Mouse (Mus musculus) intestine, postnatal 0 days (tissue): ENCODE results near the gene Itgb4. TPM values are rescaled to one million over a fixed set of nuclear protein-coding genes. Genes with fewer than 3 reads are reported as not detected.

Experiments used
- ATAC-seq: fragments of 200-750 bp; cut with Nextera tagmentation; 2 replicates; pipeline ENCODE4 v1.8.0; 2017; ENCODE audit warnings: mild to moderate bottlenecking, moderate TSS enrichment, moderate library complexity
- H3K27ac ChIP-seq: fragments of 300-500 bp; sonication (generic); 2 replicates; pipeline ENCODE4 v1.5.1; 2014; ENCODE audit warnings: mild to moderate bottlenecking, low read depth, low read length, moderate library complexity
- H3K27me3 ChIP-seq: fragments of 300-500 bp; sonication (generic); replicated peaks from 2 replicates; pipeline ENCODE4 v1.6.1; 2014; ENCODE audit warnings: low read length, mixed read lengths; ENCODE audit not compliant: control insufficient read depth, insufficient read depth
- H3K36me3 ChIP-seq: fragments of 300-500 bp; sonication (generic); 2 replicates; pipeline ENCODE4 v1.6.1; 2014; ENCODE audit warnings: mild to moderate bottlenecking, moderate library complexity; ENCODE audit not compliant: control insufficient read depth, insufficient read depth
- H3K4me1 ChIP-seq: fragments of 300-500 bp; sonication (generic); replicated peaks from 2 replicates; pipeline ENCODE4 v1.6.1; 2014; ENCODE audit warnings: antibody characterized with exemption, low read length, mixed read lengths; ENCODE audit not compliant: control insufficient read depth, insufficient read depth
- H3K4me2 ChIP-seq: fragments of 300-500 bp; sonication (generic); replicated peaks from 2 replicates; pipeline ENCODE4 v1.6.1; 2014; ENCODE audit warnings: low read depth, mild to moderate bottlenecking, moderate library complexity
- H3K4me3 ChIP-seq: fragments of 300-500 bp; sonication (generic); 2 replicates; pipeline ENCODE4 v1.5.1; 2014; ENCODE audit warnings: low read depth, low read length
- H3K9ac ChIP-seq: fragments of 300-500 bp; sonication (generic); 2 replicates; pipeline ENCODE4 v1.6.1; 2014; ENCODE audit warnings: mild to moderate bottlenecking, low read depth, low read length
- H3K9me3 ChIP-seq: fragments of 300-500 bp; sonication (generic); 2 replicates; pipeline ENCODE4 v1.6.1; 2016; ENCODE audit warnings: mixed run types; ENCODE audit not compliant: control insufficient read depth
- CTCF ChIP-seq: sonication (generic); IDR thresholded peaks from 2 replicates; pipeline ENCODE4 v1.5.1; 2016; ENCODE audit warnings: low read depth, mild to moderate bottlenecking, control low read depth, antibody characterized with exemption, moderate library complexity
- WGBS: fragments of 180-500 bp; shearing (Covaris S2); extraction: QIAGEN DNeasy Blood & Tissue Kit; methylation state at CpG from one replicate; pipeline ENCODE4 v1.1.7; 2014; 5-methylcytosine and 5-hydroxymethylcytosine counted together
- polyA plus RNA-seq: library from polyadenylated mRNA; unstranded; fragments of >200 nt; fragmentation: Nextera tagmentation; extraction: Ambion mirVana; gene quantifications from 2 replicates; pipeline ENCODE4 v1.2.1, GENCODE M21; 2015

Gene Itgb4
- polyA plus RNA-seq, 1 experiment from 2014 or later, result 16.6 TPM

- 95% methylated on average over 15 of the region's 15 CpGs for WGBS
- TF ChIP-seq CTCF, result no peak
- peaks cover 37% of the 10 kb centered on the region for H3K36me3 ChIP-seq
- no peak overlapping the region for H3K9ac ChIP-seq
- H3K4me3 ChIP-seq, result no peak overlapping the region
- no peak overlapping the region for H3K4me2 ChIP-seq
- H3K4me1 ChIP-seq, result no peaks in the 10 kb centered on the region
- H3K27me3 ChIP-seq, result no peaks in the 10 kb centered on the region
- H3K27ac ChIP-seq, result no peak overlapping the region
- no peaks in the 10 kb centered on the region for H3K9me3 ChIP-seq
- no peak for ATAC-seq
Measured at GRCm38 (mm10) chr11:115982472-115982871, 8.0 kb downstream of the Itgb4 start.

GRCm38 (mm10) chr11:115983291-115983690, 8.8 kb downstream of the Itgb4 start:
- Histone ChIP-seq H3K4me1 (no peaks in the 10 kb centered on the region), H3K27me3 (no peaks in the 10 kb centered on the region), H3K9ac (no peak overlapping the region), H3K4me2 (no peak overlapping the region), H3K9me3 (no peaks in the 10 kb centered on the region), H3K36me3 (peaks cover 43% of the 10 kb centered on the region), H3K4me3 (no peak overlapping the region), H3K27ac (no peak overlapping the region)
- WGBS, result 80% methylated on average over 8 of the region's 8 CpGs
- no peak for TF ChIP-seq CTCF
- no peak for ATAC-seq

DNA sequence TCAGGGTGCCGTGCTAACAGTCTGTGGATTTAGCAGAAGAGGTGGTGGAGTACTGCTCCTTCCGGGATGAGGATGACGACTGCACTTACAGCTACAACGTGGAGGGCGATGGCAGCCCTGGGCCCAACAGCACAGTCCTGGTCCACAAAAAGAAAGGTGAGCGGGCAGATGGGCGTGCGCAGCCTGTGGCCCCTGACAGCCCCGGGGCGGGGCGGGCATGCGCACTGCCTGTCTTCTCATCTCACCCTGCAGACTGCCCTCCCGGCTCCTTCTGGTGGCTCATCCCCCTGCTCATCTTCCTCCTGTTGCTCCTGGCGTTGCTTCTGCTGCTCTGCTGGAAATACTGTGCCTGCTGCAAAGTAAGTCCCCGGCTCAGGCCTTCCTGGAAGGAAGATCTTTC, 15.2 kb downstream of the Itgb4 start:
- no peaks in the 10 kb centered on the region for H3K27me3 ChIP-seq
- peaks cover 45% of the 10 kb centered on the region; the same call in 1 of the 2 replicates for H3K36me3 ChIP-seq
- H3K9me3 ChIP-seq, result no peaks in the 10 kb centered on the region
- no peak overlapping the region for H3K27ac ChIP-seq
- no peak for TF ChIP-seq CTCF
- 0 out of 2 replicates have a peak overlapping the region, but pooled peaks have one; percentile 17 for H3K4me2 ChIP-seq
- WGBS, result 41% methylated on average over 15 of the region's 15 CpGs
- H3K4me1 ChIP-seq, result no peaks in the 10 kb centered on the region
- no peak overlapping the region for H3K9ac ChIP-seq
- H3K4me3 ChIP-seq, result no peak overlapping the region
- ATAC-seq, result no peak

DNA sequence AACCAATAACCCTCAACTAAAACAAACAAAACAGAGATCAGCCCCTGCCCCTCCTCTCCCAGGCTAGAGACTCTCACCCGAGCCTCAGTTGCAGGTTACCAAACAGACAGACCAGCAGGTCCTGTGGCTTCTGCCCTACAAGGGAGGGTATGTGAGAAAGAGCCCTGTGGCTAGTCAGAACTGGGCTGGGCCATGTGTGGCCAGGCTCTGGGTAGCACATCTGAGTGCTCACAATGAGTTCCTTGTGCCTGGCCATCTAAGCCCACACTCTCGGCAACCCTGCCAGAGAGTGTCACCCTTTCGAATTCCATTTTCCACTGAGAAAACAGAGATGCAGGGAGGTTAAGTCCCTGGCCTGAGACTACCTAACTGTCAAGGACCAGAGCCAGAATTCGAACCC, 17.6 kb downstream of the Itgb4 start:
- no peak overlapping the region for H3K27ac ChIP-seq
- no peak for TF ChIP-seq CTCF
- H3K9ac ChIP-seq, result no peak overlapping the region
- no peak overlapping the region for H3K4me3 ChIP-seq
- peaks cover 40% of the 10 kb centered on the region; the same call in 1 of the 2 replicates for H3K36me3 ChIP-seq
- no peak for ATAC-seq
- WGBS, result 61% methylated on average over 4 of the region's 4 CpGs
- H3K9me3 ChIP-seq, result no peaks in the 10 kb centered on the region
- H3K27me3 ChIP-seq, result no peaks in the 10 kb centered on the region
- no peaks in the 10 kb centered on the region for H3K4me1 ChIP-seq
- H3K4me2 ChIP-seq, result no peak overlapping the region

GRCm38 (mm10) chr11:115995256-115995655, 20.7 kb downstream of the Itgb4 start:
- no peak for ATAC-seq

DNA sequence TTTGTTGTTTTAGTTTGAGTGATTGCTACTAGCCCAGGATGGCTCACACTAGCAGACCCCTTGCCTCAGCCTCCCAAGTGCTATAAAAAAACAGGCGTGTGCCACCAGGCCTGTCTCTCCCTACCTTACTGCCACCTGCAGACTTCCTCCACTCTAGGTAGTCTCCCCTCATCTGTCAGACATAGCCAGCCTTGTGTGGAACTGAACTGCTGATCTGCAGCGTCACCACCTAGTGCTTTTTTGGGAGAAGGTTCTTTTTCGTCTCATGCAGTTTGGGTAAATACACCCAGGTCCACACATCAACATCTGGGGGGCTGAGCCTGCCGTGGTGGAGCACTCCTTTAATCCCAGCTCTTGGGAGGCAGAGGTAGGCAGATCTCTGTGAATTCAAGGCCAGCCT, 22.5 kb downstream of the Itgb4 start:
- H3K9me3 ChIP-seq, result no peaks in the 10 kb centered on the region
- no peaks in the 10 kb centered on the region for H3K4me1 ChIP-seq
- WGBS, result 77% methylated on average over 4 of the region's 4 CpGs
- peaks cover 21% of the 10 kb centered on the region; the same call in 1 of the 2 replicates for H3K36me3 ChIP-seq
- no peak overlapping the region for H3K4me3 ChIP-seq
- no peak for ATAC-seq
- no peak overlapping the region for H3K9ac ChIP-seq
- H3K4me2 ChIP-seq, result no peak overlapping the region
- no peaks in the 10 kb centered on the region for H3K27me3 ChIP-seq
- no peak overlapping the region for H3K27ac ChIP-seq
- TF ChIP-seq CTCF, result no peak

More at GRCm38 (mm10) chr11:115995256-115995655, 20.7 kb downstream of the Itgb4 start:
- no peak for TF ChIP-seq CTCF
- Histone ChIP-seq H3K9ac (no peak overlapping the region), H3K27me3 (no peaks in the 10 kb centered on the region), H3K9me3 (no peaks in the 10 kb centered on the region), H3K27ac (no peak overlapping the region), H3K4me3 (no peak overlapping the region), H3K36me3 (peaks cover 24% of the 10 kb centered on the region; the same call in 1 of the 2 replicates), H3K4me2 (no peak overlapping the region), H3K4me1 (no peaks in the 10 kb centered on the region)
- WGBS, result 84% methylated on average over 3 of the region's 3 CpGs

- H3K4me3 ChIP-seq, result no peak overlapping the region
- no peak overlapping the region for H3K4me2 ChIP-seq
- no peaks in the 10 kb centered on the region for H3K4me1 ChIP-seq
- H3K27ac ChIP-seq, result no peak overlapping the region
- no peak for TF ChIP-seq CTCF
- WGBS, result 75% methylated on average over 5 of the region's 5 CpGs
- H3K9ac ChIP-seq, result no peak overlapping the region
- H3K9me3 ChIP-seq, result no peaks in the 10 kb centered on the region
- H3K27me3 ChIP-seq, result no peaks in the 10 kb centered on the region
- peaks cover 18% of the 10 kb centered on the region; the same call in 1 of the 2 replicates for H3K36me3 ChIP-seq
- ATAC-seq, result no peak
Measured at GRCm38 (mm10) chr11:115997662-115998061, 23.2 kb downstream of the Itgb4 start.
